Mouse (Mus musculus) thymus, adult 18-20 months (tissue): ENCODE data around the gene Gm16181.

Source experiments
- DNase-seq, 2 experiments: peaks; one replicate each; pipeline ENCODE4 v3.0.0; 2022; ENCODE audit warnings: mixed read lengths in 2 of 2

Gm16181 gene

GRCm38 (mm10) chr17:35250348-35251120 lies 29.9 kb downstream of the Gm16181 start:
- no peak for DNase-seq

- no peak for DNase-seq
Measured at GRCm38 (mm10) chr17:35251162-35251719, 30.6 kb downstream of the Gm16181 start.

DNA sequence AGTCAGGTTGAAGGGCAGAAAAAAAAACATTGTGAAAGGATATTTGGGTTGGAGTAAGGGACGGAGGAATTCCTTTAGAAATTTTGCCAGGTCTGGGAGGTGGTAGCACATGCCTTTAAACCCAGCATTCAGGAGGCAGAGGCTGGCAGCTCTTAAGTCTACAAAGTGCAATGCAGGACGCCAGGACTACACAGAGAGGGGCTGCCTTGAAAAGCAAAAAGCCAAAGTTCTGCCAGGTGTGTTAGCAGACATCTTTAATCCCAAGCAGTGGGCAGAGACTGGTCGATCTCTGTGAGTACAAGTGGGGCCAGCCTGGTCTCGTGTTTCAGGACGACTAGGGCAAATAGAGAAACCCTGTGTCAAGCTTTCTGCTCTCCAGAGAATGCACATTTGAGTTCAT lies 31.3 kb downstream of the Gm16181 start:
- no peak for DNase-seq

DNA sequence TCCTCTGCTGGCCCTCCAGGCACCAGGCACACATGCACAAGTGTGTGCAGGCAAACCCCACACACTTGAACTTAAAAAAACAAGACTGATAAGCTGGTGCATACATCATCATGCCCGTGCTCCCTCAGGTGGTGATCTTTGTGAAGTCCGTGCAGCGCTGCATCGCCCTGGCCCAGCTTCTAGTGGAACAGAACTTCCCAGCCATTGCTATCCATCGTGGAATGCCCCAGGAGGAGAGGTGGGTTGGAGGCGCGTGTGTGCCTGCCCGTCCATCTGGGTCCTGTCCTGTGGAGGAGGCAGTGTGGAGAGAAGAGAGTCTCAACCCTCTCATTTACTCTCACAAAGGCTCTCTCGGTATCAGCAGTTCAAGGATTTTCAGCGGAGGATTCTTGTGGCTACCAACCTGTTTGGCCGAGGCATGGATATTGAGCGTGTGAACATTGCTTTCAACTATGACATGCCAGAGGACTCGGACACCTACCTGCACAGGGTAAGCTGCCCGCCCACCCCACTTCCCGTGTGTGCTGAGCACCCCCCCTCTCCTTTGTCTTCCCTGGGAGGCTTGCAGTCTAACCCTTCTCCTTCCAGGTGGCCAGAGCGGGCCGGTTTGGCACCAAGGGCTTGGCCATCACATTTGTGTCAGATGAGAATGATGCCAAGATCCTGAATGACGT lies 32.1 kb downstream of the Gm16181 start:
- no peak for DNase-seq

DNA sequence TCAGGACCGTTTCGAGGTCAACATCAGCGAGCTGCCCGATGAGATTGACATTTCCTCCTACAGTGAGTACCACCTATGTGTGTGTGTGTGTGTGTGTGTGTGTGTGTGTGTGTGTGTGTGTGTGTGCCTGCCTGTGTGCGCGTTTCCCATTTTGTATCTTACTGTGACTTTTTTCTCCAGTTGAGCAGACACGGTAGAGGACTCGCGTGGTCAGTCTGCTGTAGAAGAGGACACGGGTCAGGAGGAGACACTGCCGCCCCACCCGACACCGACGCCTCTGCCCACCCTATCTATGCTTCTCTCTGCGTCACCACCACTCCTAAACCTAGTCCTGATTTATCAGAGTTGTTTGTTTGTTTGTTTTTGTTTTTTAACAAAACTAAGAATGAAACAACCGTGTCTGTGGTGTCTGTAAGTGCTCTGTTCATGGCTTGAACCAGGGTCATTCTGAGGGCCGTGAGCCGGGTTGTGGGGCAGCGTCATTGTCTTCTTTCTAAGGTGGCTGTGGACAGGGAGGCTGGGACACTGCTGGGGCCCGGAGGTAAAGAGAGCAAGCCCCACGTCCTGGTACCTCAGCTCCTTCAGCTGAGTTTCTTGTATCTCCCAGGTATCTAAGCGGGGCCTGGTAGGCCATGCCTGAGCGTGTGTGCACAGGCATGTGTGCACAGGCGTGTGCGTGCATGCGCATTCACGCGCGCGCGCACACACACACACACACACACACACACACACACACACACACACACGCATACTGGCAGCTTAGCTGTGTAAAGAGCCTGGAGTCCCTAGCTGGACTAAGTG lies 32.9 kb downstream of the Gm16181 start:
- DNase-seq, result no peak

DNA sequence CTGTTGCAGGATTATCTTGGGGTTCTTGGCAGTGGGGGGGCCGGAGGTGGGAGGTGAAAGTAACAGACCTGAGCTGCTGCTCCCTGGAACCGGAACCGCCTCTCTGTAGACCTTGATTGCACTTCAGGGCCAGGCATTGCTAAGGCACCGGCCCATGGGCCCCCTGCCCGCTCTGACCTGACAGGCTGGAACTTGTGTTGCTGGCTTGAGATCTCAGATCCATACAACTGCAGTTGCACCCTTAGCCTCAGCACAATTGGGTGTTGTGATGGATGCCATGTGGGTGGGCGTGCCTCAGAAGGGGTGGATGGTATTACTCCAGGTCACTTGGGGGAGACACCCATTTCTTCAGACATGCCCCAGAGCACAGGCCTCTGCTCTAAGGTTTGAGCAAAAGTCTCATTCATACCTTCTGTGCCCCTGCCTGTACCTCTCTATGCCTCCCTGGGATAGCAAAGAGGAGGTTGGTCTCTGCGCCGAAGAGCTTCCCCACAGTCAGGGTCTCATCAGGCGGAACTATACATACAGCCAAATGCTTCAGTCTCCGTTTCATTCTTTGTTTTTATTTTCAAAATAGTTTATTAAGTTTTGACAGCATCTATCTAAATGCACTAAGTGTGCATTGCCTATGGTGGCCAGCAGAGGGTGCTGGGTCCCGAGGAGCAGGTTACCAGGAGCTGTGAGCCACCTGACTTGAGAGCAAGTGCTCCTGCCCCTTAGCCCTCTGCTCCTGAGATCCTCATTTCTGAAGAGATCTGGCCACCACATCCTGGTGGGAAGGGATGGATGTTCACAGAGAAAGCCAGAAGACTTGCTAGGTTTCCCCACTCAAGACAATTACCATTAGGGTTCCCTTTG lies 33.8 kb downstream of the Gm16181 start:
- peak; percentile 51 to 52 for DNase-seq

- DNase-seq, result no peak
Measured at GRCm38 (mm10) chr17:35255301-35255700, 34.7 kb downstream of the Gm16181 start.

GRCm38 (mm10) chr17:35255704-35256103 lies 35.1 kb downstream of the Gm16181 start:
- DNase-seq, result no peak

DNA sequence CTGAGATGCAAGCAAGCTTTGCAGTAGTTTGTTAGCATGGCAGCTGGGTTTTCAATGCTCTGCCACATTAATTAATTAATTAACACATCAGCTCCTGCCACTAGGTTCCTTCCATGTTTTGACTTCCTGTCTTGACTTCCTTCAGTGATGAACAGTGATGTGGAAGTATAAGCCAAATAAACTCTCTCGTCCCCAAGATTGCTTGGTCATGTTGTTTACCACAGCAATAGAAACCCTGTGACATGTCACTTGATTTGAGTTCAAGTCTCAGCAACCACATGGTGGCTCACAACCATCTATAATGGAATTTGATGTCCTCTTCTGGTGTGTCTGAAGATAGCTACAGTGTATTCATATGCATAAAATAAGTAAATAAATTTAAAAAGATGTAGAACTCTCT lies 36.7 kb downstream of the Gm16181 start:
- DNase-seq, result no peak

GRCm38 (mm10) chr17:35257824-35258491 lies 37.3 kb downstream of the Gm16181 start:
- DNase-seq, result peak; percentile 87 to 93

DNA sequence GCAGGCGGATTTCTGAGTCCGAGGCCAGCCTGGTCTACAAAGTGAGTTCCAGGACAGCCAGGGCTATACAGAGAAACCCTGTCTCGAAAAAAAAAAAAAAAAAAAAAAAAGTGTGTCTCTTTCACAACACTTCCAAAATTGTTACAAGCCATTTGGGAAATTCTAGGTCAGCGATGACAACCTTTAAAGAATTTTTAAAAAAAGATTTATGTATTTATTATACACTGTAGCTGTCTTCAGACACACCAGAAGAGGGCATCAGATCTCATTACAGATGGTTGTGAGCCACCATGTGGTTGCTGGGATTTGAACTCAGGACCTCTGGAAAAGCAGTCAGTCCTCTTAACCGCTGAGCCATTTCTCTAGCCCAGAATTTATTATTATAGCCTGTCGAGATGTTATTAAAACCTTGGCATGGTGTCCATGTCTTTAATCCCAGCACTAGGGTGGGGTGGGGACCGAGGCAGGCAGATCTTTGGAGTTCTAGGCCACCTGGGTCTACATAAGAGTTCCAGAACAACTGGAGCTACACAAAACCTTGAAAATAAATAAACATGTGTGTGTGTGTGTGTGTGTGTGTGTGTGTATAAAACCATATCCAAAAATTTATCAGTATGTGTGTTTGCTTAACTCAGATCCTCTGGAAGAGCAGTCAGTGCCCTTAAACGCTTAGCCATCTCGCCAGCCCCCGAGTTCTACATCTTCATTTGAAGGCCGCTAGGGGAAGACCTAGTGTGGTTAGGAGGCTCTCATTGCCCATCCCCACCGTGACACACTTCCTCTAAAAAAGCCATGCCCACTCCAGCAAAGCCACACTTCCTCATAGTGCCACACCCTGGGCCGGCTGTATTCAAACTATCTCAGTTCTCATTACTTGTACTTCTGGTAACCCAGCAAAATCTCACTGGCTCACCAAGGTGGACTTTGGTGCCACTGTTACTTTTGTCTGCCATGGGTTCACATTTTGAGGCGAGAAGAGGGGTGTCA lies 38.2 kb downstream of the Gm16181 start:
- DNase-seq, result peak; percentile 34 to 67

- no peak for DNase-seq
Measured at GRCm38 (mm10) chr17:35259621-35260020, 39.0 kb downstream of the Gm16181 start.

DNA sequence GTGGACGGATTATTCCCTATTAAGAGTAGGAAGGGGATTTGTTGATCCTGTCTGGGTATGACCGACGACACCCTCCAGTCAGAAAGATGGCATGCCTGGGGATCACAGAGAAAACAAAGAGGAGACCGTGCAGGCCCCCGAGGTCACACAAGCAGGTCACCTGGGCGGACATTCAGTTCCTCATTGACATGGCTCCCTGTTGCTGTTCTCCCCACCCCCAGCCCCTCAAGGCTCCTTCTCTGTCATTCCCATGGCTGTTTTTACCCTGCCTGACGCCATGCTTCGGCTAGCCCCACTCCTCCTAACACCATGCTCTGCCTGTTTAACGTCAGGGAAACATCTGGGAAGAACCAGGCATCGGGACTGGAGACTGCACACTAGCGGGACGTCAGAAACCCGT lies 41.0 kb downstream of the Gm16181 start:
- DNase-seq, result no peak

- peak; percentile 94 to 96 for DNase-seq
Measured at GRCm38 (mm10) chr17:35262664-35263522, 42.3 kb downstream of the Gm16181 start, which contains the start of gene H2-D1. H2-D1 (plus strand) TSS chr17:35262730.

- DNase-seq, result no peak
Measured at GRCm38 (mm10) chr17:35263523-35263883, 42.9 kb downstream of the Gm16181 start.

GRCm38 (mm10) chr17:35267399-35268086 lies 46.9 kb downstream of the Gm16181 start:
- no peak for DNase-seq

DNA sequence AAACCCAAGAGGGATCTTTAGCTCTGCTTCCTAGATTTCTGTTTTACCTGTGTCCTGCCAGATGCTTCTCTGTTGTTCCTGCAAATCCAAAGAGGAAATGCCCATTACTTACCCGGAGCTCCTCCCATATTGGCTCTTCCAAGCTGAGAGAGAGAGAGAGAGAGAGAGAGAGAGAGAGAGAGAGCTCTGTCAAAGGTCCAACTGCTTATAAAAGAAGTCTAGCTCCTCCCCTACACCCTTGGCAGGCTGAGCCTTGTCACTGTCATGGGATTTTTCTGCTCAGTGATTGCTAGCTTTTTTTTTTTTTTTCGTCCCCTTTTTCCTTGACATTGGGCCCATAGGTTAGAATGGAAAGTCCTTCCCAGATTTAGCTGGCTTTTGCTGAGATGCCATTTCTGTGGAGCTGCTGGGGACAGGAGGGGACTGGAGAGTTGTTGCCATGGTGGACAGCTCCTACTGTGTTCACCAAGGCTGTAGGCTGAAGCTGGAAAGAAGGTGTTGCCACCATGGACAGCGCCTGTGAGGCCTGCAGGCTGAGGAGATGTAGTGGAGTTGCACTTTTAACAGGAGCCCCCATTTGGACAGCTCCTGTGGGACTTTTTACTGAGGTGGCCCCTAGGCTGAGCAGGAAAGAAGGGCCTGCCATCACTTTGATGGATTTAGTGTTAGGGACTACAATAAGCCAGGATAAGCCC lies 49.2 kb downstream of the Gm16181 start:
- peak in 1 of 2 experiments; percentile 20 for DNase-seq

DNA sequence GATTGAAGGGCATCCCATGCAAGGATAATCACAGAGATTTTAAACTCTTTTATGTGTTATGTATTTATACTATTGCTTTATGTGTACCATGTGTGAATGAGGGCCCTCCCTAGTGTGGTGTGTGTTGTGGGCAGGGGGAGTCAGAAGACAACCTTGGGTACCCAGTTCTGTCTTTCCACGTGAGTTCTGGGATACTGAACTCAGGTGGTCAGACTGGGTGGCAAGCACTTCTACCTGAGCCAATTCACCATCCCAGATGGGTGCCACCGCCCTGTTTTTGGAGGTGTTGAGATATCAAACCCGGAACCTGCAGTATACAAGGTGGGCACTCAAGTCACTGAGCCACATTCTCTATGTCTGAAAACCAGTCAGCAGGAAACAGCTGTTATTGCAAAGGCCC lies 51.6 kb downstream of the Gm16181 start:
- DNase-seq, result no peak
